Mouse (Mus musculus) kidney, postnatal 10 days (tissue): ENCODE measurements around the gene P4ha2.
A peak's percentile ranks its signal among the peaks of the same experiment; 100 is the strongest.

Experiments
- DNase-seq: peaks from one replicate; pipeline ENCODE4 v3.0.0; 2021; ENCODE audit warnings: mixed read lengths

The P4ha2 gene

DNA sequence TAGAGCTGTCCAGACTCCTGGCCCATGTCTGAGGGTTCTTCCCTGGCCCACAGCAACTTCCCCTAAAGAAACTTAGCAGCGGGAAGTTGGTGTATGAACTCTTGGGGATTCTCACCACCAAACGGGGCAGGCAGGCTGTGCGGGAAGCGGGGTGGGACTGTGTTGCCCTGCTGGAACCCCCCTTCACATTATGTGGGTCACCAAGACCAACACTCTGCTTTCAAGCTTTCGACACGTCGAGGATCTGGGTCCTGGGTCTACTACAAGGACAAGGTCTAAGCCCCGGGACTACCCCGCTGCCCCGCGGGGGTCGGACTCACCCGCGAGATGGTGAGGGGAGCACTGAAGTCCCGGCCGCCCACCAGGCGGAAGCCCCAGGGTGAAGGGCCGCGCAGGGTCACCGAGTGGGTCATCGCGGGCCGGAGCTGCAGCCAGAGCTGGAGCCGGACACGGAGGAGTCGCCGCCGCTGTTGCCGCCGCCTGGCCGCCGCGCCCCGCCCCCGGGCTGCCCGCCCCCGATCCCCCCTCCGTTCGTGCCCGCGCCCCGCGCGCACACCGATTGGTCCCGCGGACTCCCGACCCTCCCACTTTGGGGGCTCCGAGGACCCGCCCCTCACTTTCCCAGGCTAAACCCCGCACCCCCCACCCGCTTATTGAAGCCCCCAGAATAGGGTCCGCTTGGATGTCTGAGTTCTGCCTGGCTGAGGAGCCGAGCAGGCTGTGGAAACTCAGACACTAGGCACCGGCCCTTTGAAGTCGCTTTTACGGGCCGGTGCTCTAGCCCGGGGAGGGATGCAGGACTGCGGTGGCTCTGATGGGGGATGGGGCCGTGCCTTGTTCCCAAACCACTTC, 31.1 kb upstream of the P4ha2 start, which contains the start of gene Pdlim4:
TSS of gene Pdlim4 (minus strand) at position 495 of the 852 bp plus-strand sequence.
- DNase-seq = peak; percentile 83

DNA sequence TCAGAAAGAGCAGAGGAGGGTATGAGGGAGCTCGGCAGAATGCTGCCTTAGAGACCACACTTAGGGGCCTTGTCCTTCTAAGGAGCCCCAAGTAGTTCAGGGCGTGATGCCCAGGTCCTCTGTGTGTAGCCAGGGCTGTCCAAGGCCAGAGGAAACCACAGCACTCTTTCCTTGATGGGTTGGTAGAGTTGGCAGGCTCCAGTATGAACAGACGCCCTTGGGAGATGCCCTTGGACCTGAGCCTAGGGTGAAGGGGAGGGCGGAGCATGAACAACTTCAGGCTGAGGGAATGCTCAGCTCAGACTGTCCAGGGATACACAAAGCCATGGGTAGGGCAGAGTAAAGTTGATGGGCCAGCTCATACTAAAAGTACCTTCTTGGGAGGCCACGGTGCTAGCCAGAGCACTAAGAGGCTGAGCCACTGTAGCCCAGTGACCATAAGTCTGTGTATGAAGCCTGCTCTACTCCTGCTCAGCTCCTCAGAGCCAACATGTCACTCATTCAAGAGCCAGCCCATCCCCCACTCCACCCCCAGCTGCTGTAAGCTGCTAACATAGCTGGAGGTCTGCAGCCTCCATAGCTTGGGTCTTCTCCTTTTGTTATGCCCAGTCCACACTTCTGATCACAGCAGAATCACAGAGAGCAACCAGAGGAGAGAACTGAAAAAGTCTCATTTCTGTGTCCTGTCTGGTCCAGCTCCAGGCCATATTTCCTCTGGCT, 28.0 kb upstream of the P4ha2 start:
- DNase-seq = no peak

DNA sequence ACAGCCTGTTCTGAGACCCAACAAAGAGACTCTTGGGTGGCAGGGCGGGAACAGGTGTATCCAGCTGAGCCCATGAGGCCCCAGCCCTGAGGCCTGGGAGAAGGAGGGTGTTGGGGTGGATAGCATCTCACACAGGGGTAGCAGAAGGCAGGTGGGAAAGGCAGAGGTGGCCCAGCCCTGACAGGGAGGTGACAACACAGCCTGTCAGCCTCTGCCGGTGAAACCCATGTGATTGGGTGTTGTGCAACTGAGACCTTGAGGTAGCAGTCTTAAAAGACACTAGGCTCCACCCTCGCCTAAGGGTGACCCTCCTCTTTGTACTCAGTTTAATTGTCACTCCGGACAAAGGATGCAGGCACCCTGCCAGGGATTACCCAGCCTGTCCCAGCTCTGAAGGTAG, 26.6 kb upstream of the P4ha2 start:
- DNase-seq = no peak

DNA sequence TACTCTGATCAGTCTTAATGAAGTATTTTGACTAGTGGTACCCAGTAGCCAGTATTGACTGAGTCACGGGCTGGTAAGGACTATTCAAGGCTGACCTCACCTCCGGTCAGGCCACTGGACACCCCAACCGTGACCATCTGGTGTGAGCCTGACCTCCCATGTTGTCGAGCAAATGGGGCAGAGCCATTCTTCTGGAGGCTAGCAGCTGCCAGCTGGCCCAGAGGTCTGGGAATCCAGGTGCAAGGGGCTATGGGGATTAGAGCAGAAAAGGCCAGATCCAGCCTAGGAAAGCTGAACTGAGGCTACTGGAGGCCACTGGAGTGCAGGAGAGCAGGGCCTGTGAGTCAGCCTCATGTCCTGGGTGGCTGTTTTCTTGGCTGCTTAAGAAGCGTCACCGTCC, 24.5 kb upstream of the P4ha2 start:
- DNase-seq = no peak

DNA sequence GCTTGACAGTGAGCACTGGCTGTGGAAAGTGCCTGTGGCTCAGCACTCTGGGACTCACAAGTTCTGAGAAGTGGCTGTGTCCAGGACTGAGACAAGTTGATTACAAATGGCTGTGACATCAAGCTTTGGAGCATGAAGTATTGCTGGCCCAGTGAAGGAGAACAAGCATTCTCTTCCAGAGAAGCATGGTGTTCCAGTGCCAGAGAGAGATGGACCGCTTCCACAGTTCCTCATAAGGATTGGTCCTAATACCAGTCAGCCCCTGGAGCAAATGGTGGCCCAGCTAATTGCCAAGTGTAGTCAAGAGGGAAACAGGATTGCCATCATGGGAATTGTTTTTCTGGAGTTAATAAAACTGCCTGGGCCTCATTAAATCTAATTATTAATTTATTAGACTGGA, 23.8 kb upstream of the P4ha2 start:
- no peak for DNase-seq

DNA sequence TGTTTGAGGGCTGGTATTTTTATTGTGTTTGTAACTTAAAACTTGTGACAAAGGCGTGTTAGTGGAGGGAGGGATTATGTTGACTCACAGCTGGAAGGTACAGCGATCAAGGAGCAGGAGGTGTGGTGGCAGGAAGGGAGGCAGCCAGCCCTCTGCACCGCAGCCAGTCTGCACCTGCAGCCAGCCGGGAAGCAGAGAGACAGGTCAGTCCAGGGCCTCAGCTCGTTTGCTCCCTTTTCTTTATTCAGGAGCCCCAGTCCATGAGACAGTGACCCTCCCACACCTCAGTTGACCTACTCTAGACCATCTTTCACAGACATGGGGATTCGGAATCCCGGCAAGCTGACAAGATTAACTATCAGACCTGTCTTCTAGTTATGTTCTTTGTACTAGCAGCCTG, 19.5 kb upstream of the P4ha2 start:
- DNase-seq = no peak

DNA sequence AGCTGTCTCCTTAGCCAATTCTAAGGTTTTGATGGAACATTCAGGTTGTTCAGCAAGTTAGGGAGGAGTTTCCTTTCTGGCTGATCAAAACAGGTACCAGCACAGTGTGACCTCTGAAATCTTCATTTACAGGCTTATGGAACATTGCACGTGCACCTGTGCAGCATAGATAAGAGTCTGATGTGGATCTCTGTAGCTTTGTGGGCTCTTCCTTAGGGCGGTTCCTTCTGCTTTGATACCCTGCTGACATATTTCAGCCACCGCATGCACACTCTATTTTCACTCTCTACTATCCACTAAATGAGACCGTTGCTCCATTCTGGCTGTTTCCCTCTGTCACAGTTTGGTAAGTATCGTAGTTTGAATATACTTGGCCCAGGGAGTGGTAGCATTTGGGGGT, 17.2 kb upstream of the P4ha2 start:
- DNase-seq = no peak

DNA sequence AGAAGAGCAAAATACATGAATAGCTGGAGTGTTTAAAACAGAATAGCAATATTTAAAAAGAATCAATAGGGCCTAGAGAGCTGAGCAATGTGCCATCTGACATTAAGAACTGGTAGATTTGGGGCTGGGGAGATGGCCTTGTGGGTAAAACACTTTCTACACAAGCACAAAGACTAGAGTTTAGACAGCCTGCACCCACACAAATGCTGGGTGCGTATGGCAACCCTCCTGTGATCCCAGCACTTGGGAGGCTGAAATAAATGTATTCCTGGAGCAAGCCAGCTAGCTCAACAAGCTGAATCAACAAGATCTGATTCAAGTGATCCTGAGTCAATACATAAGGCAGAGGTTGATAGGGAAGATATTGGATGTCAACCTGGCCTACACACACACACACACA, 14.9 kb upstream of the P4ha2 start:
- DNase-seq = no peak

DNA sequence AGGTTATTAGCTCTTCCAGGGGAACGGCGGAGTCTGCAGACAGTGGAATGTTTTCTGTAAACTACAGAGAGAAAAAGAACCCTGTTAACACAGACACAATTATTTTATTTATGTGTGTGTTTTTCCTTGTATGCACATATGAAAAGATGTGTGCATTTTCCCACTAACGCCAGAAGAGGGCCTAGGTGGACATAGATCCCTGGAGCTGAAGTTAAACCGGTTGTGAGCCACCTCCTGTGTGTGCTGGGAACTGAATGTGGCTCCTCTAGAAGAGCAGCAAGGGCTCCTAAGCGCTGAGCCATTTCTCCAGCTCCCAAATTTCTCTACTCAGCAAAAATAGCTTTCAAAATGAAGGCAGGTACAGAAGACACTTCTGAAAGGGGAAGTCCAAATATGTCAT, 14.1 kb upstream of the P4ha2 start:
- DNase-seq = no peak

DNA sequence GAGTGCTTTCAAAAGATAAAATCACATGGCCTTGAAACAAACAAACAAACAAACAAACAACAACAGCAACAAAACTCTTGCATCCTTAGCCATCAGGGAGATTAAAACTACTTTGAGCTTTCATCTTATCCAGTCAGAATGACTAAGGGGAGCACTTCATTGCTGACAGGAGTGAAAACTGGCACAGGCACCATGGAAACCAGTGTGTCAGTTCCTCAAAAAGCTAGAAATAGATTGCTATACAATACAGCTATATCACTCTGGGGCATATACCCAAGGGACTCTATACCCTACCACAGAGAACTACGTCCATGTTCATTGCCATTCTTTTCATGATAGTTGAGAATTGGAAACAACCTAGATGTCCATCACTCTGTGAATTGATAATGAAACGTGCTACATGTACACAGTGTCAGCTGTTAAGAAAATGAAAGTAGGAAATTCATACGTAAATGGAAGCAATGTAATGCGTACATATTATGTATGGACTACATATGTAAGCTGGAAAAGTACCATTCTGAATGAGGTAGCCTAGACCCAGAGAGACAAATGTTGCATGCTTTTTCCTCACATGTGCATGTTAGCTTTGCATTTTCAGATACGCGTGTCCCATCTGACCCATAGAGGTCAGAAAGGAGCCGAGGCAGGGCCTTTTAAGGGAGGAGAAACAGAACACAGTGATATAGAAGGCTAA, 11.5 kb upstream of the P4ha2 start:
- no peak for DNase-seq

DNA sequence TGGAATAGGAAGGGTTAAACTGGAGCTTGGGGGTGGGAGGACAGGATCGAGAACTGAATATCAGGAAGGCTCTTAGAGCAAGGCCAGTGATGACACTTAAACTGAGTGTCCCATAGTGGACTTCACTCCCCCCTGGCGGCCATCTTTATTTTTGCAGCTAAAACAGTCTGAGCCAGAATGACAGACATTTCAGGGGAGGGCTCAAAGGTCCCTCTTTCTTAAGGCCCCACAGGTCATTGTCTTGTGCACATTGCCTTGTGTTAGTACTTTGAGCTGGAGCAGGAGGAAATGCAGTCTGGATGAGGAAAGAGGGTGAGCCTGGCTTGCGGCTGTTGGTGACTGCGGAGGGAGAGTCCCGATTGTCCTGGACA, 11.0 kb upstream of the P4ha2 start:
- peak; percentile 89 for DNase-seq

DNA sequence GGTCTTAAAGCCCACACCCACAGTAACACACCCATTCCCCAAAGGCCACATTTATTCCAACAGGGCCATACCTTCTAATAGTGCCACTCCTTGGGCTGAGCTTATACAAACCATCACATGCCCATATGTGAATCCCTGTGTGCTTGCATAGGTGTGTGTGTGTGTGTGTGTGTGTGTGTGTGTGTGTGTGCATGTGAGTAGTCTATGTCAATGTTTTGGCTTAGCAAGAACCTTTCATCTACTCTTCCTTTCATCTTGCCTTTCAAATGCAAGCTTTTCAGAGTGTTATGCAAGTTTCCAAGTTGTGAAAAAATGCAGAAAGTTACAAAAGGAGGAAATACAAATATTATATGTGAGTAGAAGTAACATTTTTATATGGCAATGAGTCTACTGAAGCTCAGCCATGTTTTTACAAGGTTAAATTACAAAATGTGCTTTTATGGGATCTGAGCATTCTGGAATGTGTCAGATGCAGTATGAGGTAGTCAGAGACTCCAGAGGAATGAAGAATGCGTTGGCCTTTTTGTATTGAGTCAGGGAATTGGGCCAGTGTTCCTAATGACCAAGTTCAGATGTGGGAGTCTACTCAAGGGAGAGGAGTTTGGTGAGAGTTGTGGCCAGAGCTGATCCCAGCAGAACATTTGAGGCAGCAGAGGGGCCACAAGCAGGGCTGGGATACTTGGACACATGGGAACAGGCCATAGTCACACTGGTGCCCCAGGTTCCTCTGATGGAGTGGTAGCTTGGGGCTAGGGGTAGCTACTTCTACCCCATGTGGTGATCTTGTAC, 9.6 kb upstream of the P4ha2 start:
- DNase-seq = no peak

DNA sequence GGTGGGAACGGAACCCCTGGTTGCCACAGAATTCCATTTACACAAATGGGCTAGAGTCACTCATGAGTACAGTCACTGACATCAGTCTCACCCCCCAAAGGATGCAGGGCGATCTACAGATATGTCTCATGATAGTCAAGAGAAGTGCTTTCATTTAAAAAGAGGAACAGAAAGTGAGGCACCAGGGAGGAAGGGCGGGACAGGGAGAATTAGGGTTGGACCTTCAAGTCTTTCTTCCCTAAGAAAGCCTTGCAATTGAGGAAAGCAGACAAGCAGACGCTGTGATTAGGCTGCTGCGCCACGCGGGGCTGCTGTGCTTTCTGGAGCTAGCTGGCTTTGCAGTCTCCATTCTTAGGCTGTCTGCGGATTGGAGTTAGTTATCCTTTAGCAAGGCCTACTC, 8.2 kb upstream of the P4ha2 start:
- no peak for DNase-seq

DNA sequence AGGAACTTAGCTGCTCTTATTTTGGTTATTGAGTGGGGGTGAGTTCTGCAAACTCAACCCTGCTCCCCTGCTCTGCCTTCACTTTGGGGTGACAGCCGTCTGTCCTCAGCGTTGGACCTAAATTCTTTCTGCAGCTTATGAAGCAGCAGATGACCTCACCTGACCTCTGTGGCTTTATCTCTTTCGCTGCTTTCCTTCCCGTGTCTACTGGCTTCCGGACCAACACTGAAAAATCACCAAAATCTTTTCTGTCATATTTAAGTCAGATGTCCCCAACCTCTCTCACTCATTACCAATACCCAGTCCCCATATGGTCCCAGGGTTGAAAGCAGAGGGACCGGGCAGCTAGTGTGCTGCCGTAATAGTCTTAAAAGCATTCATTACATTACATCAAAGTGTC, 7.7 kb upstream of the P4ha2 start:
- DNase-seq = no peak

DNA sequence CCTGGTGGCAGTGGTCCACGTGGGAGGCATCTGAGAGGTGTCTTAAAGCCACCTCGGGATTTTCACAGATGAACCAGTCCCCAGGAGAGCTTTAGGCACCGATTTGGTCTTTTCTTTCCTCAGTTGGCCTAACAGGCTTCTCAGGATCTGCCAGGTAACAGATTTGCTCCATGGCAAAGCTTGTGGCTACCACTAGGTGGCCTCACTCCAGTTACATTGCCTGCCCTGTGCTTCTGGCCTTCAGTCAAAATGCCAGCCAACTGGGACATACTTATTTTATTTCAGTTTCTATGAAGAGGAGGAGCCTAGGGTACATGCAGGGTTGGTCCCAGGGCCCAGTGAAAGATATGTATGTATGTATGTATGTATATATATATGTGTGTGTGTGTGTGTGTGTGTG, 6.9 kb upstream of the P4ha2 start:
- DNase-seq = peak; percentile 62

DNA sequence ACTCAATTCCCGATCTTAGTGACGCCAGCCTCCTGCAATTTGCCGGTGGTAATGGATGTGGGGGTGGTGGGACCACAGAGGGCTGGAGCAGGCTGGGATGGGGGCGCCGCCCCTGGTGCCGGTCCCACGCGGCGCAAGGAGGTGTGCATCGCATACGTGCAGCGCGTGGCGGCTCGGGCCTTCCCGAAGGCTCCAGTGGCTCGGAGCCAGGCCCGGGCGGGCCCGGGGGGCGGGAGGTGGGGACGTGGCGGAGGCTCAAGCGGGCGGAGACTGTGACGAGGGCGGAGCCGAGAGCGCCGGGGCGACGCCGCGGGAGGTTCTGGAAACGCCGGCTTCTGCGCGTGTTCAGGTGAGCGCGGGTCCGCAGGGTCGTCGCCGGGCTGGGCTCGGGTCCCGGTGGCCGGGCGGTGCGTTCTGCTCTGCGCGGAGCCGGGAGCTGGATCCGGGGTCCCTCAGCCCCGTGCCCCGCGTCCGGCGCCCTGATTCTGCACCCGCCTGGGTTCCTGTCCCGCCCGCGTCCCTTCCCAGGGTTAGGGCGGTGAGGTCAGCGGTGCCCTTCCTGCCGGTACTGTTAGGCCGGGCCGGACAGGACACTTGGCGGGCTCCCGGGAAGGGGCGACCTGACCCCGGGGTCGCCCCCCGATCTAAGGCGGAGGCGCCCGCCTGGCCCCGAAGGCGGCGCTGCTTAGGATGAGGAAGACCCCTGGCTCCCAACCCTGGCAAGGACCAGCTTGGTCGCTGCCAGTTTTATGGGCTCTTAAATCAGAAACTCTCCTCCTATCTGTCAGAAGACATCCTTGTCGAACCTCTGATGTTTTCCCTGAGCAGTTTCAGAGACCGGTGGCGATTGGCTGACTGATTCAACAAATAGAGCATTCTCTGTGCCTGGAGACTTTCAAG, 1.0 kb downstream of the P4ha2 start:
- peak; percentile 88 for DNase-seq

DNA sequence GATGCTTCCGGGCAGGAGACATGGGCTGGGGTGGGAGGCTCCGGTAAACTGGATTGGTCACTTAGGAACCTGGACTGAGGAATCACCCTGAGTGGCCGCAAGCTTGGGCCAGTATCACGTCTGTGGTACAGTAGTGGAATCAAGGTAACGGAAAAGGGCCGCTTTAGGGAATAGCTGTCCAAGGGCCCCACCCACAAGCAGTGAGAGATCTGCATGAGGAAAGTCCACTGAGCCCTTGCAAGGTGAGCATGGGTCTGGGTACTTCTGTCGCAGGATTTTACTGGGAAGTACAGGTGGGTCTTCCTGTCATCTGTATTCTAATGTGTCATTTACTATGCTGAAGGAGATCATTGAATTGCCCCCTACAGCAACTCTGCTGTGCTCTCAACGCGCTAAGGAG, 1.8 kb downstream of the P4ha2 start:
- DNase-seq = no peak

DNA sequence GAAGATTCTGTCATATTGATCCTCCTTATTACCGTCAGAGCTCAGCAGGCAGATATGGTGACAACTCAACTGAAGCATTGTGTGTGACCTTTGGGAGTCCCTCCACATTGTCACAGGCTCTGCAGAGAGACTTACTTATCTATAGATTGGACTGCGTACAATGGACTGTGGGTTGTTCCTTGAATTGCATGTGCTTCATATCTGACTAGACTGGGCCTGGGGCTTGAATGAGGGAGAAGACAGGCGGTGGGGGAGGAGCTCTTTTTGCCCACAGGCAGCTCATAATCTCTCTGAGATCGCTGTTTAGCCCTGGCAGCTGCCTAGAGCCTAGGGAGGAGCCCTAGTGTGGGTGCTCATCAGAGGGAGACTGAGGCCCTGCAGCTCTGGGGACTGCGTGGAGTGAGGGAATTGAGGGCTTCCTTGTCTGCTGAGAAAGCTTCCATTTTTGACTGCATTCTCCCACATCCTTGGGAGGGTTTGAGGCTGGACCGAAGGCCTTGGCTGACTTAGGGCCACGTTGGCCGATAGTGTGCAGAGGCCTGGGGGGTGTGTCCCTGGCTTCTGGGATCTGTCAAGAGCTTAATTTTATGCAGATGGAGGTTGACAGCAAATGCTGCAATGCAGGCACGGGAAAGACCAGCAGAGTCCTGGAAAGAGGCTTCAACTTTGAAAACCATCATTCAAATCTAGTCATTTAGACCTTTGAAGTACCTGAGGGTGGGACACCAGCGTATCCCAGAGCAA, 3.0 kb downstream of the P4ha2 start:
- DNase-seq = no peak

DNA sequence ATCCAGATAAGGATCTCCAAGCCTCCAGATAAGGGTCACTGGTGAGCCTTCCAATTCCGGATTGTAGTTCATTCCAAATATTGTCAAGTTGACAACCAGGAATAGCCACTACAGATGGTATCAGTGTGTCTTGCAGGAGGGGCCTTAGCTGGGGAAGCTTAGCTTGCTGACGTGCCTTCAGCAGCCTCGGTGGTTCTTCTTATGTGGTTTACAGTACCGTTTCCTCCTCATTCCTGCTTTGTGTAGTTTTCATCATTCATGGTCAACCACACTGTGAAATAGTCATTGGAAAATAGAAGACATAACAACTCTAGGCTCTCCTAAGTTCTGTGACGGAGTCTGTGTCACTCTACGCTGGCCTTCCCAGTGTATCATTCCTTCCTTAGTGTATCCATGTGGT, 5.1 kb downstream of the P4ha2 start:
- DNase-seq = no peak

DNA sequence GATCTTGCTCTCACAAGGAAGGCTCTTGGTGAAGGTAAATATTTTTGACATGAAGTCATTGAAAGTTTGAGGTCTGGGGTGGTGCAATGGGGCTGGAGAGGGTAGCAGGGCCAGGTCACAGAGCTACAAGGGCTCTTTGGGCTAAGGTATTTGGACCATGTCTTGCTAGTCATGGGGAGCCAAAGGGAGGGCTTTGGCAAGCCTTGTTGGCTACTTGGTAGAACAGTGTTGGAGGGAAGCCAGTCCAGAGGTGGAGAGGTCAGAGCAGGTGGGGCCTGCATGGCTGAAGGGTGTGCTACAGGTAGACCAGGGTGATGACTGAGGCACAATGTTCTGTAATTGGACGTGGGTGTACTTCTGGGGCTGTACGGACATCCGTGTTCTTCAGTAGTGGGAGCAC, 6.8 kb downstream of the P4ha2 start:
- DNase-seq = no peak

DNA sequence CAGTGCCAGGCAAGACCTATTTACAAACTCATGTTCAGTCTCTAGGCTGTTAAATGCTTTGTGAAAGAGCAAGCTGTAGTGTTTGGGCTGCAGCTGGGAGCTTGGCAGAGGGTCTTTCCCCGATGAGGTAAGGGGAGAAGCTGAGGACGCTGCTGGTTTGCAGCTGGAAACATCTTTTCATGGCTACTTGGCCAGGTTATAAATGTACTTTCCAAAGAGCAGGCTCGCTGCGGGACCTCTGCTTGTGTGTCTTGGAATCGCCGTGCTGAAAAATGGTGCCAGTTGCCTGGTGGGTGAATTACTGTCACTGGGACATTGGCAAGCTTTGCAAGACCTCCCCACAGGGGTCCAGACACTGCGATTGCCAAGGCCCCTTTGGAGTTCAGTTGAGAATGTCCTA, 7.3 kb downstream of the P4ha2 start:
- no peak for DNase-seq
